Mouse (Mus musculus) macrophage (primary cell): ENCODE data around the gene Pfas. TPM values are rescaled to one million over a fixed set of nuclear protein-coding genes. Genes with fewer than 3 reads are reported as not detected.

ENCODE experiments used
- H3K27ac ChIP-seq: fragments of 350-480 bp; formaldehyde crosslinking; 2 replicates; pipeline ENCODE4 v1.9.0; 2021
- H3K36me3 ChIP-seq: fragments of 350-480 bp; formaldehyde crosslinking; 2 replicates; pipeline ENCODE4 v1.9.0; 2021; ENCODE audit errors: inconsistent target
- H3K4me3 ChIP-seq: fragments of 350-480 bp; formaldehyde crosslinking; 2 replicates; pipeline ENCODE4 v1.9.0; 2021; ENCODE audit errors: inconsistent target
- H3K79me2 ChIP-seq: fragments of 350-480 bp; formaldehyde crosslinking; 2 replicates; pipeline ENCODE4 v1.9.0; 2021; ENCODE audit errors: inconsistent target
- WGBS: methylation state at CpG from one replicate; pipeline ENCODE4 v1.1.7; 2026; ENCODE audit warnings: inconsistent platforms; ENCODE audit not compliant: missing documents; 5-methylcytosine and 5-hydroxymethylcytosine counted together
- polyA plus RNA-seq: library from polyadenylated mRNA; stranded (reverse); fragments of 250-400 nt; gene quantifications from 3 replicates; pipeline ENCODE4 v1.2.4, GENCODE M21; 2018; ENCODE audit warnings: inconsistent platforms
- total RNA-seq, 78 experiments: library from RNA; depleted of rRNA; stranded (reverse); fragments of 250-400 nt; gene quantifications; 1 replicate in 9 of 78; 2 replicates in 24 of 78; 3 replicates in 43 of 78; 4 replicates in 2 of 78; pipeline ENCODE4 v1.2.4; 2018; ENCODE audit warnings: inconsistent platforms in 56 of 78

Gene Pfas
- 10 to 100 TPM; 10.2 to 70.3 (median 32.6) TPM for total RNA-seq (2018; cell fraction: chromatin; rRNA removed)
- total RNA-seq (2018; cell fraction: cytosol; rRNA removed) = 10 to 100 TPM in 2 of 26 experiments, 1 to 10 TPM in 24; 4.9 to 12.5 (median 7.7) TPM
- 10 to 100 TPM in 22 of 26 experiments, 1 to 10 TPM in 4; 6.4 to 54.1 (median 15.0) TPM for total RNA-seq (2018; cell fraction: nucleus; rRNA removed)
- polyA plus RNA-seq = 2.4 to 12.1 TPM (median 5.6 TPM) in 3 replicates

DNA sequence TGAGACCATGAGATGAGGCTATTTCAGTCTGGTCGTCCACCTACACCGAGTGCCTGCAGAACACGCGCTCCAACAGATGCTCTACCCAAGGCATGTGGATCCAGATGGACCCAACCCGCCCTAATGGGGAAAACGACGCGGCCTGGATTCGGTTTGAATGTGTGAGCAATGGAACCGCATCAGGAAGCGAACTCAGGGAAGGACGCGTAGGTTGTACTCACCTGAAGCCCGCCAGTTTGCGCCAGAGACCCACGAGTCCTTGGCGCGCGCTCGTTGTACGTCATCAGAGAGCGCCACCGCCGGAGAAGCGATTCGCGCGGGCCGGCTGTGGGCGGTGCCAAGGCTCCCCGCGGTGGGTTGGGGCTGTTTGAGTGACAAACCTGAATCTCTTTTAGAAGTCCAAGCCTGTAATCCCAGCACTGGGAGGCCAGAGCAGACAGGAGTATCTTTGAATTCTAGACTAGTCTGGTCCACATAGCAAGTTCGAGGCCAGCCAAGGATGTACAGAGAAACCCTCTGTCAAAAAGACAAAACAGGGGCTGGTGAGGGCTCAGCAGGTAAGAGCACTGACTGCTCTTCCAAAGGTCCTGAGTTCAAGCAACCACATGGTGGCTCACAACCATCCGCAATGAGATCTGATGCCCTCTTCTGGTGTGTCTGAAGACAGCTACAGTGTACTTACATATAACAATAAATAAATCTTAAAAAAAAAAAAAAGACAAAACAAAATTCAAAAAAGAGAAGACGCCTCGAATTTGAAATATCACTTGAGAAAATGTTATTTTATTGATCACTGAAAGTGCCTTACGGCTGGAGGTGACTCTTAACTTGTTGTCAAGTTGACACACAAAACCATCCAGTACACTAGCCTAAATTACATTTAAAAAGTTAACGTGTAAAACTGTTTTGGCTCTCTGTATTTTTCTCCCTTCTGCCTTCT, at the start of gene Pfas:
TSS of gene Pfas (minus strand) at position 279 of the 940 bp plus-strand sequence.
- Histone ChIP-seq H3K27ac (no peak within 1 kb of the TSS), H3K79me2 (peaks cover 40% of the 10 kb centered on the region), H3K4me3 (peak within 1 kb of the TSS; percentile 85), H3K36me3 (no peaks in the 10 kb centered on the region)
- WGBS = 10% methylated on average over 38 of the region's 38 CpGs

DNA sequence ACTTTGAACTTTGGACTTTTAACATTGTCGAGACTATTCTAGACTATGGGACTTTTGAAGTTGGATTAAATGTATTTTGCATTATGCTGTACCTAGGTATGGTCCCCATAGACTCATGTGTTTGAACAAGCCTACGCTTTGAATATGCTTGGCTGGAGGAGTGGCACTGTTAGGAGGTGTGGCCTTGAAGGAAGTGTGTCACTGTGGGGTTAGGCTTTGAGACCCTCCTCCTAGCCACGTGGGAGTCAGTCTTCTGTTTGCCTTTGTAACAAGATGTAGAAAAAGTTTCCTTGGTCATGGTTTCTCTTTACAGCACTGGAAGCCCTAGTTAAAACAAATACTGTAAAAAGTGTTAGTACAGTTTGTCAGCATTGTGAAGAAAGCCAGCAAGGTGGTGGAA, 45.6 kb upstream of the Pfas start:
- Histone ChIP-seq H3K79me2 (peaks cover 29% of the 10 kb centered on the region), H3K4me3 (no peak overlapping the region), H3K36me3 (no peaks in the 10 kb centered on the region), H3K27ac (no peak overlapping the region)
- 46% methylated on average over 3 of the region's 3 CpGs for WGBS

DNA sequence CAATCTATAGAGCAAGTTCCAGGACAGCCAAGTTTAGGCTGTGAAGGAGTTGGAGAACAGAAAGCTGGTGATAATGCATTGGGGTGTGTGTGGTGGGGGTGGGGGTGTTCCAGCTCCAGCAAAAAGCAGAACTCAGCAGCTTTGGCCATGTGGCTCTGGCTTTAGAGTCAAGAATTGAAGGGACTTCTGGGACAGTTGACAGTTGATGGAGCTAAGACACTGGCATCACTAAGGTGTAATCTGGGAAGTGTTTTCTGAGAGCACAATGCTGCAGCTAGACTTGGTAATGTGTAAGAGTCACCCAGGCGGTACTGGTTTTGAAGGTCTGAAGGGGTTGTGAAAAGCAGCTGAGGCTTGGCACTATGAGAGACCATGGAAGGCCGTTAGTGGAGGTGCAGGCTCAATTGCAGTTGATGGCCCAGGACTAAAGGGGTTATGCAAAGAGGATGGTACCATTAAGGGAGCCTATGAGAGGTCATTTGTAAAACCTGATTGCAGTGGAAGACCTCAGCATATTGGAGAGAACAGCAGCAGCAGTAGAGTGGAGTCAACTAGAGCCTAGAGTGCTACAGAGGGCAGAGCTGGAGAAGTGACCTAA, 44.7 kb upstream of the Pfas start:
- no peak overlapping the region for H3K4me3 ChIP-seq
- WGBS = 88% methylated on average over 2 of the region's 2 CpGs
- no peaks in the 10 kb centered on the region for H3K36me3 ChIP-seq
- peaks cover 37% of the 10 kb centered on the region for H3K79me2 ChIP-seq
- no peak overlapping the region for H3K27ac ChIP-seq

DNA sequence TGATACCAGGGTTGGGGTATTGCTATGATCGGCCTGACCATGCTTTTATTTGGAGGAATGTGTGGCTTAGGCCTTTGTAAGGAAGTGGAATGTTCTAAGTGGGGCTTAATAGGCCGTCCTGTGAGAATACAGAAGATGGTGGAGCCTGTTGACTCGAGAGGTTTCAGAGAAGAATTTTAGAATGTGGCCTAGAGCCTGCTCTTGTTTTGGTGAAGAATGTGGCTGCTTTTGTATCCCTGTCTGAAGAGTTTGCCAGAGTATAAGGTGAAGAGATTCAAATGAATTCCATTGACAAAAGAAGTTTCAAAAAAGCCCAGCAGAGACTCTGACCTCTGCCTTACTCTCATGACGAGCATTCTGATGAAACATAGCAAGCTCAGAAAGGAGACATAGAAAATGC, 43.5 kb upstream of the Pfas start:
- Histone ChIP-seq H3K4me3 (no peak overlapping the region), H3K27ac (no peak overlapping the region), H3K36me3 (no peaks in the 10 kb centered on the region), H3K79me2 (peaks cover 41% of the 10 kb centered on the region)
- WGBS = 96% methylated on average over 4 of the region's 4 CpGs

DNA sequence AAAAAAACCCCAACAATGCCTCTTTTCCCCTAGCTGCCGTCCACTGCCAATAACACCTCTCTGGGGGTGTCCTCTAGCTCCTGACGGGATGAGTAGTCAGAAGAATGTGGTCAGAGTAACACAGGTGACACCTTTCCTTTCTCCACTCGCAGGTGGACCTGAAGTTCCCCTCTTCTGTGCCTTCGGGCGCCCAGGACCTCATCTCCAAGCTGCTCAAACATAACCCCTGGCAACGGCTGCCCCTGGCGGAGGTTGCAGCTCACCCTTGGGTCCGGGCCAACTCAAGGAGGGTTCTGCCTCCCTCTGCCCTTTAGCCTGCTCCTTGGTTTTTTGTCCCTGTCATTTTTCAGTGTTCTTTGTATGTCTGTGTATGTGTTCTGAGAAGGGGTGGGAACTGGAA, 42.5 kb upstream of the Pfas start:
- no peak overlapping the region for H3K27ac ChIP-seq
- no peak overlapping the region for H3K4me3 ChIP-seq
- H3K36me3 ChIP-seq = no peaks in the 10 kb centered on the region
- WGBS = 99% methylated on average over 8 of the region's 8 CpGs
- peaks cover 49% of the 10 kb centered on the region for H3K79me2 ChIP-seq

DNA sequence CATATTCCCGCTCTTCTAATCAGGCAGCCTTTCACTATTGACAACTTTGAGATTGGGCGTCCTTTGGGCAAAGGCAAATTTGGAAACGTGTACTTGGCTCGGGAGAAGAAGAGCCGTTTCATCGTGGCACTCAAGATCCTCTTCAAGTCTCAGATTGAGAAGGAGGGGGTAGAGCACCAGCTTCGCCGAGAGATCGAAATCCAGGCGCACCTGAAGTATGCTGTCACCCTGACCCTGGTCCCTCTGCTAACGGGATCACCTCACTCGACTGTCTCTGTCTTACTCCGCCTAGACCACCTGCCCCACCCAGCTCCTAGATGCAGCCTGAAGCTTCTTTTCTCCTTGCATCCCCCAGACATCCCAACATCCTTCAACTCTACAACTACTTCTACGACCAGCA, 39.9 kb upstream of the Pfas start:
- H3K79me2 ChIP-seq = peaks cover 49% of the 10 kb centered on the region
- no peaks in the 10 kb centered on the region for H3K36me3 ChIP-seq
- H3K27ac ChIP-seq = no peak overlapping the region
- no peak overlapping the region for H3K4me3 ChIP-seq
- WGBS = 93% methylated on average over 14 of the region's 14 CpGs

DNA sequence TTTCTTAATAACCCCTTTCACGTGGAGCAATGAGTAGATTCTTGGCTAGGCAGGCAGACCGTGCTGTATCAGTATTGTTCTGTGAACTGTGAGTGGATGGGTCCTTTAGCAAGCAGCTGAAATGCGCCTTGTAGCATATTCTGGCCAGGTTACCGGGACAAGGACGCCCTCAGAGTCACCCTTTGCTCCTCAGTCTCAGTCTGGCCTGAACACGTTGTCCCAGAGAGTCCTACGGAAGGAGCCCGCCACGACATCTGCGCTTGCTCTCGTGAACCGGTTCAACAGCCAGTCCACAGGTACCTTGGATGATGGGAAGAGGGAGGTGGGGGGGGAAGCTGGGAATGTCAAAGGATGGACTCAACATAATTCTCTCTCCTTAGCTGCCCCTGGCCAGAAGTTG, 39.3 kb upstream of the Pfas start:
- 95% methylated on average over 11 of the region's 12 CpGs for WGBS
- H3K27ac ChIP-seq = no peak overlapping the region
- peaks cover 49% of the 10 kb centered on the region for H3K79me2 ChIP-seq
- H3K36me3 ChIP-seq = no peaks in the 10 kb centered on the region
- H3K4me3 ChIP-seq = no peak overlapping the region

DNA sequence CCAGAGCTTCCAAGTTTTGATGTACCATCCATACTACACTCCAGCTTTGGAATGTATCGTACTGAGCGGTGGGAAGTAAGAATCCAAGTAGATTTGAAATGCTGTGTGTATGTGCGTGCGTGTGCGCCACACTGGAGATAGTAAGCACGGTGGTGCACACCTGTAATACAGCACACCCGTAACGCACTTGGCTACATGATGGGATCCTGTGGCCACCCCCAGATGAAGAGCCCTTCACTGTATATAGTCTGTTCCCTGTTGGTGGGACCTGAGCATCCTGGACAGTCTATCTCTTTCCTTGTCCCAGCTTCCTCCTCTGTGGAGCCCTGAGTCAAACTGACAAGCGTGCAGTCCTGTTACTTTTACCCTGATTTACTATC, 38.1 kb upstream of the Pfas start:
- Histone ChIP-seq H3K79me2 (peaks cover 49% of the 10 kb centered on the region), H3K27ac (peak overlapping the region; percentile 86), H3K36me3 (no peaks in the 10 kb centered on the region), H3K4me3 (peak overlapping the region; percentile 79)
- WGBS = 32% methylated on average over 9 of the region's 9 CpGs

DNA sequence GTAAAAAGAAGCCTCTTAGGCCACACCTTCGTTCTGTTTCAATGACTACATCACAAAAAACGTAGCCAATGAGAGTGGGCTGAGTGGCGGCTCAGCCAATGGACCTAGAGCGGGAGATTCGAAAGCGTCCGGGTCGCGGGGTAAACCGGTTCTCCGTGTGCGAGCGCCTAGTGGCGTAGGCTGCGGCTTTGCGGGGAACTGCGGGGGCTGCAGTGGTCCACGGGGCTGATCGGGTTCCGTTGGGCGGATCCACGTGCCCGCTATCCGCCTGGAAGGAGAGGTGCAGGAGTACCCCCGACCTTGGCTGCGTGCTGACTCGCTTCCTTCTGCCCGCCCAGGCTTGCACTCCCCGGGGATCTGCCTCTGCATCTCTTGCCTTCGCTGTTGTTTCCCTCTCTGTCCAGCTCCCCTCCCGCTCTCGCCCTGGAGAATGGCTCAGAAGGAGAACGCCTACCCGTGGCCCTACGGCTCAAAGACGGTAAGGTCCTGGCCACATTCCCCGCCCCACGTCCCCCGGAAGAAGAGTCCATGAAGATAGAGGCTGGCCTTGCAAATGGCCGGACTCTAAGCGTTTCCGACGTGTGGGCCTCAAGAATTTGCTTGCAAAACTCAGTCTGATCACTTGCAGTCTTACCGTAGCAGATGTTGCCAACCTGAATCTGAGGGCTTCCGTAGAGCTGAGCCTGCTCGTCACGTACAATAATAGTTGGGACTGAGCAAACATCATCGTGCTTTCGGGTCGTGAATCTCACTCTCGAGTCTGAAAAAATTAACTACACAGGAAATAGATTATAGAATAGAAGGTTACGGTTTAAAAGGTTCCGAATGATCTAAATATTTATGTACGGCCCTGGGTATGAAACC, 37.5 kb upstream of the Pfas start, which contains the start of gene Aurkb:
TSS of gene Aurkb (plus strand) at position 117 of the 864 bp plus-strand sequence.
- H3K36me3 ChIP-seq = no peaks in the 10 kb centered on the region
- WGBS = under 1% methylated on average over 54 of the region's 54 CpGs

DNA sequence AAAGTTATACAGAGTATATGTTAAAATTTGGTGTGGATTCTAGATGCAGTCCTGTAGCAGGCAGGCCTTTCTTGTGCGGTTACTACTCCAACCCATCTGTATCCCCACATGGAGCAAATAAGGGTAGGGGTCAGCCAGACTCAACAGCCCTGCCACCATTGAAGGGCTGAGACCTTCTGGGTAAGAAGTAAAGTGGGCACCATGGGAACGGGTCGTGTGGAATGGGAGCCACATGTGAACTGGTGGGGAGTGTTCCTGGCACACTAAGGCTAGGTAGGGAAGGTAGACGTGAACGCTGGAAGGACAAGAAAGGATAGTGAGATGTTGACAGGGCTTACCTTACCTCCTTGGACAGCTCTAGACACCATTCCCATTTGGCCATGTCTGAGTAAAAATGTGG, 29.9 kb upstream of the Pfas start:
- no peak overlapping the region for H3K27ac ChIP-seq
- no peaks in the 10 kb centered on the region for H3K36me3 ChIP-seq
- 93% methylated on average over 5 of the region's 5 CpGs for WGBS
- H3K79me2 ChIP-seq = no peaks in the 10 kb centered on the region
- no peak overlapping the region for H3K4me3 ChIP-seq

More for the DNA sequence above, 37.5 kb upstream of the Pfas start, which contains the start of gene Aurkb:
- peak within 1 kb of the TSS; percentile 86 for H3K27ac ChIP-seq
- peak within 1 kb of the TSS; percentile 79 for H3K4me3 ChIP-seq
- peaks cover 48% of the 10 kb centered on the region for H3K79me2 ChIP-seq

DNA sequence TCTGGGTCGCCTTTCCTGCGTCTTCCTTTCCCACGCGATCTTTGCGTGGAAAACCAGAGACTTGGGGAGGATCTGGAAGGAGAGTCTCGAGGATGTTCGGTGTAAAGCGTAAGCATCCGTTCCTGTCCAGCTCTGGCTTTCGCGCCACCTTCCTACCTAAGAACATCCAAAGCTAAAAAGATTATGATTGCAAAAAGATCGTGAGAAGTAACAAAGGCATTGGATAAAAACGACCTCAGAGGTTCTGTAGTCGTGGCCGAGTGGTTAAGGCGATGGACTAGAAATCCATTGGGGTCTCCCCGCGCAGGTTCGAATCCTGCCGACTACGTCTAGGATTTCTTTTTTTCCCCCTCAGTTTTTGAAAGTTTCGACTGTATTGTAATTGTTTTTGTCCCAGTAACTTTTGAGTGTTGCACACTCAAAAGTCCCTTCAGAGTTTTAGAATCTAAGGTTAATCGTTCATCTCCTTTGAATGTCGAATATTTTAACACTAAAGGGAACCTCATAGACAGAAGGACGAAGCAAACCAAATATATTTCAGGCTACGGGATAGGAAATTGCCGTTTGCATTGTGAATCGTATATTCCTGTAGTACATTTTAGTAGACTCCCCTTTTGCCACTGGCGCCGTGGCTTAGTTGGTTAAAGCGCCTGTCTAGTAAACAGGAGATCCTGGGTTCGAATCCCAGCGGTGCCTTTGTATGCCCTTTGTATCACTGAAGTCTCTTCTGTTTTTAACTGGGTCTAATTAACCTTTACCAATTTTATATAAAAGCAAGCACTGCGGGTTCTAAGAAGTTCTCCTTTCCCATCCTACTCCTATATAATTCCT, 29.2 kb upstream of the Pfas start:
- Histone ChIP-seq H3K79me2 (no peaks in the 10 kb centered on the region), H3K27ac (peak overlapping the region; percentile 3; the same call in 1 of the 2 replicates), H3K36me3 (no peaks in the 10 kb centered on the region), H3K4me3 (peak overlapping the region; percentile 68)
- WGBS = under 1% methylated on average over 34 of the region's 34 CpGs

DNA sequence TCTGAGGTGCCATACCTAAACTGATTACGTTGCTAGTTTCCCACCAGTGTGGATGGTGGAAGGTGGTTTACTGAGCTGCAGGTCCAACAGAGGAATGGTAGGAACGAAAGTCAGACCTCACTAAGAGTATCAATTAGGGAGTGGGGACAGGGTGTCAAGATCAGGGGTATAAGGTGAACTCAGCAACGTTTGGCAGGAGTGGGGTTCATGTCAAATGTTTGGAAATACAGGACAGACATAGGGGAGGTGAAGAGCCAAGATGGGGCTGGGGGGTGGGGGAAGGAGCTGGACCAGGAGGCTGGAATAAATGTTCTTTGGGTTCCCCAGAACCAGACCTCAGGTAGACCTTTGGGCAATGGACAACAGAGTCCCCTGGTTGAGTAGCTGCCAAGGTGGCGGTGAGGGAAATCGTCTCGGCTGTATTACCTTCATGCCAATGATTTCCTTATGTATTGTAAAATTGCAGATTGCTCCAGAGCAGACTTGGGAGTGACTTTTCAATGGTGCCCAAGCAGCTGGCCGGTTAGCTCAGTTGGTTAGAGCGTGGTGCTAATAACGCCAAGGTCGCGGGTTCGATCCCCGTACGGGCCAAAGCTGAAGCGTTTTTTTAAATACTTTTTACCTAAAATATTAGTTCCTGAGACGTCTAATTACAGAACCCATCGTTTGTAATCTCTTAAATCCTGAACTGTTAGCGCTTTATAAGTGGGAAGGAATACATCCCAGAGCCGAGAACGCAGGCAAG, 28.4 kb upstream of the Pfas start:
- WGBS = 11% methylated on average over 17 of the region's 20 CpGs
- Histone ChIP-seq H3K79me2 (no peaks in the 10 kb centered on the region), H3K36me3 (no peaks in the 10 kb centered on the region), H3K4me3 (peak overlapping the region; percentile 68), H3K27ac (peak overlapping the region; percentile 3; the same call in 1 of the 2 replicates)

DNA sequence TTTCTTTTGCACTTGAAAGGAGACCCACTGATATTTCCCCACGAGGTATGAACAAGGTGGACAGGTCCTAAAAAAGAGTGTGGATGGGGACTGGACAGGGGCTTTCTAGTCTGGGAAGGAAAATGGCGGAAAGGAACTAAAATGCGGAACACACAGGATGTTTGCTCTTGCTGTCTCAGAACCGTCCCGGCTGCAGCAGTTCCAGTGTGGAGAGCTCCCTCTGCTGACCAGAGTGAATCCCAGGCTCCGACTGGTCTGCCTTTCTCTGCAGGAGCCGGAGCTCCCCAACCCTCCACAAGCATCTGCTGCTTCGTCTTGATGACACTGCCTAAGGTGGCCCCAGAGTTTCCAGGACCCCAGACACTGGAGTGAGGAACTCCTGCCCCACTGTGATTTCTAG, 27.6 kb upstream of the Pfas start:
- WGBS = 5% methylated on average over 8 of the region's 8 CpGs
- Histone ChIP-seq H3K27ac (peak overlapping the region; percentile 10; the same call in 1 of the 2 replicates), H3K36me3 (no peaks in the 10 kb centered on the region)

More for the DNA sequence above, 27.6 kb upstream of the Pfas start:
- H3K4me3 ChIP-seq = no peak overlapping the region; the same call in 1 of the 2 replicates
- no peaks in the 10 kb centered on the region for H3K79me2 ChIP-seq
